Mouse (Mus musculus): ENCODE results near the gene Mrm1. TPM values are rescaled to one million over a fixed set of nuclear protein-coding genes. Genes with fewer than 3 reads are reported as not detected.
A peak's percentile ranks its signal among the peaks of the same experiment; 100 is the strongest.

Gene Mrm1
- polyA plus RNA-seq, 1 experiment: 18.9 TPM

- Histone ChIP-seq H3K4me3 (ENCODE audit: extremely low read depth, insufficient read depth, insufficient read length) (no peak overlapping the region), H3K36me3 (ENCODE audit: control insufficient read depth, insufficient read depth, low read length) (peaks cover 9% of the 10 kb centered on the region), H3K27me3 (ENCODE audit: control insufficient read depth, insufficient read depth, low read length) (no peaks in the 10 kb centered on the region), H3K4me1 (ENCODE audit: control insufficient read depth, insufficient read depth, insufficient read length) (peaks cover 4% of the 10 kb centered on the region; the same call in 1 of the 2 replicates), H3K27ac (ENCODE audit: insufficient read depth, low read length) (0 out of 2 replicates have a peak overlapping the region, but pooled peaks have one; percentile 22)
- WGBS: 70% methylated on average over 3 of the region's 3 CpGs
- no peak for TF ChIP-seq POLR2A (IDR thresholded peaks at IDR 0.05; ENCODE audit: low read depth, low read length)
- no peak for TF ChIP-seq CTCF (IDR thresholded peaks at IDR 0.05; ENCODE audit: extremely low read depth, insufficient read depth, insufficient read length, insufficient replicate concordance)
- DNase-seq (ENCODE audit: low read depth in 1 of 2, low spot score in 2 of 2): no peak
Measured at GRCm38 (mm10) chr11:84826185-84826584, 6.9 kb upstream of the Mrm1 start.

GRCm38 (mm10) chr11:84825261-84825807, 6.0 kb upstream of the Mrm1 start:
- 93% methylated on average over 10 of the region's 10 CpGs for WGBS
- Histone ChIP-seq H3K4me3 (ENCODE audit: extremely low read depth, insufficient read depth, insufficient read length) (no peak overlapping the region), H3K27ac (ENCODE audit: insufficient read depth, low read length) (no peak overlapping the region), H3K27me3 (ENCODE audit: control insufficient read depth, insufficient read depth, low read length) (no peaks in the 10 kb centered on the region), H3K36me3 (ENCODE audit: control insufficient read depth, insufficient read depth, low read length) (peaks cover 9% of the 10 kb centered on the region), H3K4me1 (ENCODE audit: control insufficient read depth, insufficient read depth, insufficient read length) (peaks cover 4% of the 10 kb centered on the region; the same call in 1 of the 2 replicates)
- TF ChIP-seq POLR2A (IDR thresholded peaks at IDR 0.05; ENCODE audit: low read depth, low read length) (no peak), CTCF (IDR thresholded peaks at IDR 0.05; ENCODE audit: extremely low read depth, insufficient read depth, insufficient read length, insufficient replicate concordance) (no peak)
- DNase-seq (ENCODE audit: low read depth in 1 of 2, low spot score in 2 of 2): no peak

GRCm38 (mm10) chr11:84823484-84823897, 4.2 kb upstream of the Mrm1 start:
- DNase-seq (ENCODE audit: low read depth in 1 of 2, low spot score in 2 of 2): no peak
- Histone ChIP-seq H3K36me3 (ENCODE audit: control insufficient read depth, insufficient read depth, low read length) (peaks cover 9% of the 10 kb centered on the region), H3K27me3 (ENCODE audit: control insufficient read depth, insufficient read depth, low read length) (no peaks in the 10 kb centered on the region), H3K27ac (ENCODE audit: insufficient read depth, low read length) (no peak overlapping the region), H3K4me3 (ENCODE audit: extremely low read depth, insufficient read depth, insufficient read length) (no peak overlapping the region), H3K4me1 (ENCODE audit: control insufficient read depth, insufficient read depth, insufficient read length) (peaks cover 7% of the 10 kb centered on the region; the same call in 1 of the 2 replicates)
- 60% methylated on average over 10 of the region's 10 CpGs for WGBS
- TF ChIP-seq POLR2A (IDR thresholded peaks at IDR 0.05; ENCODE audit: low read depth, low read length): no peak

- 80% methylated on average over 5 of the region's 5 CpGs for WGBS
- no peaks in the 10 kb centered on the region for H3K27me3 ChIP-seq (ENCODE audit: control insufficient read depth, insufficient read depth, low read length)
- H3K36me3 ChIP-seq (ENCODE audit: control insufficient read depth, insufficient read depth, low read length): peaks cover 9% of the 10 kb centered on the region
- no peak overlapping the region for H3K4me3 ChIP-seq (ENCODE audit: extremely low read depth, insufficient read depth, insufficient read length)
- TF ChIP-seq POLR2A (IDR thresholded peaks at IDR 0.05; ENCODE audit: low read depth, low read length): no peak
- no peak for TF ChIP-seq CTCF (IDR thresholded peaks at IDR 0.05; ENCODE audit: extremely low read depth, insufficient read depth, insufficient read length, insufficient replicate concordance)
- DNase-seq (ENCODE audit: low read depth in 1 of 2, low spot score in 2 of 2): no peak
- H3K4me1 ChIP-seq (ENCODE audit: control insufficient read depth, insufficient read depth, insufficient read length): peaks cover 3% of the 10 kb centered on the region; the same call in 1 of the 2 replicates
- H3K27ac ChIP-seq (ENCODE audit: insufficient read depth, low read length): peak overlapping the region; percentile 40; the same call in 1 of the 2 replicates
Measured at GRCm38 (mm10) chr11:84822487-84822886, 3.2 kb upstream of the Mrm1 start.

- no peak overlapping the region for H3K27ac ChIP-seq (ENCODE audit: insufficient read depth, low read length)
- 98% methylated on average over 9 of the region's 9 CpGs for WGBS
Measured at GRCm38 (mm10) chr11:84821131-84821770, 1.9 kb upstream of the Mrm1 start.

GRCm38 (mm10) chr11:84818085-84818960, 992 bp downstream of the Mrm1 start:
- WGBS: under 1% methylated on average over 39 of the region's 39 CpGs

More at GRCm38 (mm10) chr11:84821131-84821770, 1.9 kb upstream of the Mrm1 start:
- Histone ChIP-seq H3K27me3 (ENCODE audit: control insufficient read depth, insufficient read depth, low read length) (no peaks in the 10 kb centered on the region), H3K4me3 (ENCODE audit: extremely low read depth, insufficient read depth, insufficient read length) (no peak overlapping the region), H3K4me1 (ENCODE audit: control insufficient read depth, insufficient read depth, insufficient read length) (peaks cover 3% of the 10 kb centered on the region; the same call in 1 of the 2 replicates), H3K36me3 (ENCODE audit: control insufficient read depth, insufficient read depth, low read length) (peaks cover 9% of the 10 kb centered on the region)
- TF ChIP-seq CTCF (IDR thresholded peaks at IDR 0.05; ENCODE audit: extremely low read depth, insufficient read depth, insufficient read length, insufficient replicate concordance) (no peak), POLR2A (IDR thresholded peaks at IDR 0.05; ENCODE audit: low read depth, low read length) (no peak)
- no peak for DNase-seq (ENCODE audit: low read depth in 1 of 2, low spot score in 2 of 2)

More at GRCm38 (mm10) chr11:84818085-84818960, 992 bp downstream of the Mrm1 start:
- TF ChIP-seq POLR2A (IDR thresholded peaks at IDR 0.05; ENCODE audit: low read depth, low read length): peak; percentile 68
- TF ChIP-seq CTCF (IDR thresholded peaks at IDR 0.05; ENCODE audit: extremely low read depth, insufficient read depth, insufficient read length, insufficient replicate concordance): peak; percentile 64; the same call in 1 of the 2 replicates
- Histone ChIP-seq H3K4me1 (ENCODE audit: control insufficient read depth, insufficient read depth, insufficient read length) (peaks cover 3% of the 10 kb centered on the region; the same call in 1 of the 2 replicates), H3K27ac (ENCODE audit: insufficient read depth, low read length) (peak overlapping the region; percentile 83), H3K36me3 (ENCODE audit: control insufficient read depth, insufficient read depth, low read length) (peaks cover 6% of the 10 kb centered on the region), H3K27me3 (ENCODE audit: control insufficient read depth, insufficient read depth, low read length) (no peaks in the 10 kb centered on the region), H3K4me3 (ENCODE audit: extremely low read depth, insufficient read depth, insufficient read length) (peak overlapping the region; percentile 83)
- peak; percentile 77 to 78 for DNase-seq (ENCODE audit: low read depth in 1 of 2, low spot score in 2 of 2)
